8 mouse cellular contexts compared by ENCODE assay signal in genomic region chr8:104050694-104051539, GRCm38 (mm10). TPM values are rescaled to one million over a fixed set of nuclear protein-coding genes. Genes with fewer than 3 reads are reported as not detected.
DNase-seq lines count a peak whose midpoint lies in the region; TF ChIP-seq lines count a peak whose summit lies in the region.

No protein-coding gene starts in this region.

- H3K4me3 ChIP-seq in lung, adult 2 months (replicated peaks; ENCODE audit: extremely low read depth, low read depth, low read length), result no peak overlapping the region

- TF ChIP-seq CTCF in lung, adult 2 months (IDR thresholded peaks at IDR 0.05; ENCODE audit: insufficient read depth, low read length), result peak; percentile 83

- peaks cover 2% of the 10 kb centered on the region; the same call in 1 of the 2 replicates for H3K4me1 ChIP-seq in lung, adult 2 months (ENCODE audit: control insufficient read depth, insufficient read depth, low read length)

- intact Hi-C loops in heart, postnatal 10 days (cut with DNase I), result loop anchor here (1.0 kb wide), 1 partner anchor 18 kb away; no protein-coding TSS in a partner anchor

- DNase-seq in CD4-positive helper T cell, adult 2 months (ENCODE audit: low read depth, low spot score), result peak; percentile 49
- peak; percentile 23 for DNase-seq in adrenal gland, adult 8-10 months
- DNase-seq in embryo, embryonic 9.5 days (ENCODE audit: extremely low spot score), result peak; percentile 65
- DNase-seq in heart, postnatal 10 days, result peak; percentile 70 to 79
- DNase-seq in kidney, postnatal 36 days, result peak; percentile 53 to 83
- peak; percentile 37 for DNase-seq in lung, adult 2 months
- DNase-seq in ovary, adult 18-20 months (ENCODE audit: low spot score), result peak; percentile 25
- peak; percentile 73 for DNase-seq in thymus, postnatal 14 days

- no peak for TF ChIP-seq POLR2A in lung, adult 2 months (IDR thresholded peaks at IDR 0.05; ENCODE audit: borderline replicate concordance, extremely low read depth, low read depth, low read length)

- 21% methylated on average over 15 of the region's 15 CpGs for WGBS in lung, adult 2 months

RNA-seq across cellular contexts. Expression of gene Cdh5, which starts 50.5 kb away (rescaled TPM):
- 10 to 100 TPM; 35.5 to 62.6 (median 44.2) TPM for total RNA-seq in adrenal gland, adult 8-10 months (2022)
- 100 to 1,000 TPM; 320 to 327 TPM for total RNA-seq in heart, postnatal 10 days (2021)
- polyA plus RNA-seq in lung, adult 2 months (2012; rRNA removed), result 515 and 566 TPM in 2 replicates

Comparison
In these comparisons a context has a peak if more than half of its experiments do, and no peak if none do; other contexts are left out.
1. DNase-seq: peak in every context shown above with its lines; median percentile 74 in heart, postnatal 10 days; 73 in thymus, postnatal 14 days; 68 in kidney, postnatal 36 days; 65 in embryo, embryonic 9.5 days; 49 in CD4-positive helper T cell, adult 2 months; 37 in lung, adult 2 months; 25 in ovary, adult 18-20 months; 23 in adrenal gland, adult 8-10 months.
2. RNA of gene Cdh5, which starts 50.5 kb away (total RNA-seq): 320 to 327 TPM in heart, postnatal 10 days; 35.5 to 62.6 TPM in adrenal gland, adult 8-10 months; every median in the first group is over 4 times any median in the second.